Mouse (Mus musculus) neural tube, embryonic 14.5 days (tissue): Measurements from ENCODE around the gene Mrpl41. TPM values are rescaled to one million over a fixed set of nuclear protein-coding genes. Genes with fewer than 3 reads are reported as not detected.
A peak's percentile ranks its signal among the peaks of the same experiment; 100 is the strongest.

Experiments used
- ATAC-seq: fragments of 200-750 bp; cut with Nextera tagmentation; 2 replicates; pipeline ENCODE4 v1.8.0; 2017; ENCODE audit warnings: low read depth, mild to moderate bottlenecking, moderate TSS enrichment, moderate library complexity
- H3K27ac ChIP-seq: fragments of 300-500 bp; sonication (generic); 2 replicates; pipeline ENCODE4 v1.5.1; 2014; ENCODE audit warnings: low read depth, mild to moderate bottlenecking, control low read depth, low read length, moderate library complexity, mixed read lengths
- H3K27me3 ChIP-seq: fragments of 300-500 bp; sonication (generic); 2 replicates; pipeline ENCODE4 v1.6.1; 2014; ENCODE audit warnings: low read length; ENCODE audit not compliant: control insufficient read depth, insufficient read depth
- H3K36me3 ChIP-seq: fragments of 300-500 bp; sonication (generic); 2 replicates; pipeline ENCODE4 v1.6.1; 2014; ENCODE audit warnings: low read length, mixed read lengths; ENCODE audit not compliant: control insufficient read depth, insufficient read depth
- H3K4me1 ChIP-seq: fragments of 300-500 bp; sonication (generic); 2 replicates; pipeline ENCODE4 v1.6.1; 2014; ENCODE audit warnings: low read length; ENCODE audit not compliant: control insufficient read depth, insufficient read depth
- H3K4me2 ChIP-seq: fragments of 300-500 bp; sonication (generic); 2 replicates; pipeline ENCODE4 v1.6.1; 2014; ENCODE audit warnings: mild to moderate bottlenecking, low read depth, low read length, control low read depth
- H3K4me3 ChIP-seq: fragments of 300-500 bp; sonication (generic); 2 replicates; pipeline ENCODE4 v1.5.1; 2014; ENCODE audit warnings: low read depth, low read length, control low read depth, mixed read lengths
- H3K9ac ChIP-seq: fragments of 300-500 bp; sonication (generic); replicated peaks from 2 replicates; pipeline ENCODE4 v1.6.1; 2014; ENCODE audit warnings: low read depth, mild to moderate bottlenecking, control low read depth, low read length, mixed read lengths
- H3K9me3 ChIP-seq: fragments of 300-500 bp; sonication (generic); 2 replicates; pipeline ENCODE4 v1.6.1; 2016; ENCODE audit warnings: low read length; ENCODE audit not compliant: control insufficient read depth
- WGBS: fragments of 180-500 bp; shearing (Covaris S2); extraction: QIAGEN DNeasy Blood & Tissue Kit; methylation state at CpG from one replicate; pipeline ENCODE4 v1.1.7; 2014; 5-methylcytosine and 5-hydroxymethylcytosine counted together
- polyA plus RNA-seq: library from polyadenylated mRNA; unstranded; fragments of >200 nt; fragmentation: Nextera tagmentation; extraction: Ambion mirVana; gene quantifications from 2 replicates; pipeline ENCODE4 v1.2.1, GENCODE M21; 2014

Gene Mrpl41
- 173 and 181 TPM in 2 replicates for polyA plus RNA-seq

DNA sequence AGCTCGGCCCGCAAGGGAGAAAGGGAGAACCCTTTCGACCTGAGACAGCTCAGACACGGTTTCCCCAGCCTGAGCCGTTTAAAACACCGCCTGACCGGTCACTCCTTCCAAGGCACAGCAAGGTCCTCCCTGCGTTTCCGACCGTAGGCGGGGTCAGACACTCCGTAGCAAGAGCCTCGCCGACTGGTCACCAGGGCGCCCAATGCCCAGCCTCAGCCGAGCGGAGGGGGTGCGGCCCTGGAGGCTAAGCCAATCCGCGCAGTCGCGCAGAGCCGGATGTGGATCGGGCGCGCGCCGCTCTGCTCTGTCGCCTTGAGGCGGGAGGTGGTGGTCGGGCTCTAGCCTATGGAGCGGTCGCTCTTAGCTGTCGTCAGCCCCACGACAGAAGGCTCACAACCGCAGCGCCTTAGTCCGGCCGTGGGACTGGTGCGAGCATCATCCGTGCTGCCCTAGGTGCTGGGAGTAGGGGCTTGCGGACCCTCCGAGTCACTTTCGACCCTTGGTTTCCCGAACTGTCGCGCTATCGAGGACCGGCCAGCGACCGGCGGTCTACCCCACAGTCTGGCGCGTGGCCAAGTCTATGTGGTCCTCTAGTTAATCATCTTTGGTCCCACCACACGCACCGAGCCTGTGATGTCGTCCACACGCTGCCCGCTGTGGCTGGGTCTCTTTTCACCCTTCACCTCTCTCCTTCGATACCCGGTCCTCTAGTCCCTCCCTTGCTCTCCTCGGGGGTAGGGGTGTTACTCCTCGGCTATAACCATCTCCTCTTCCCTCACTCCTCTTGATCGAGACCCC lies at the start of gene Mrpl41:
TSS of gene Mrpl41 (minus strand) at position 193 of the 798 bp plus-strand sequence.
- Histone ChIP-seq H3K36me3 (peaks cover 5% of the 10 kb centered on the region; the same call in 1 of the 2 replicates), H3K4me1 (peaks cover 15% of the 10 kb centered on the region), H3K9ac (peak within 1 kb of the TSS; percentile 72), H3K4me2 (peak within 1 kb of the TSS; percentile 96), H3K27me3 (no peaks in the 10 kb centered on the region), H3K9me3 (no peaks in the 10 kb centered on the region), H3K27ac (peak within 1 kb of the TSS; percentile 90), H3K4me3 (peak within 1 kb of the TSS; percentile 59)
- ATAC-seq = peak; percentile 100
- WGBS = under 1% methylated on average over 62 of the region's 64 CpGs

- no peaks in the 10 kb centered on the region for H3K36me3 ChIP-seq
- H3K9me3 ChIP-seq = no peaks in the 10 kb centered on the region
- H3K27me3 ChIP-seq = no peaks in the 10 kb centered on the region
- ATAC-seq = no peak
- H3K4me1 ChIP-seq = no peaks in the 10 kb centered on the region
- H3K27ac ChIP-seq = no peak overlapping the region
- H3K9ac ChIP-seq = no peak overlapping the region
- WGBS = 100% methylated on average over 1 of the region's 1 CpGs
- no peak overlapping the region for H3K4me2 ChIP-seq
- no peak overlapping the region for H3K4me3 ChIP-seq
Observed at GRCm38 (mm10) chr2:25022678-25023077, 47.8 kb upstream of the Mrpl41 start.

GRCm38 (mm10) chr2:25008250-25008649 lies 33.4 kb upstream of the Mrpl41 start:
- Histone ChIP-seq H3K4me3 (no peak overlapping the region), H3K27me3 (no peaks in the 10 kb centered on the region), H3K27ac (no peak overlapping the region), H3K9me3 (no peaks in the 10 kb centered on the region), H3K4me2 (no peak overlapping the region), H3K9ac (no peak overlapping the region), H3K4me1 (no peaks in the 10 kb centered on the region), H3K36me3 (no peaks in the 10 kb centered on the region)
- no peak for ATAC-seq

DNA sequence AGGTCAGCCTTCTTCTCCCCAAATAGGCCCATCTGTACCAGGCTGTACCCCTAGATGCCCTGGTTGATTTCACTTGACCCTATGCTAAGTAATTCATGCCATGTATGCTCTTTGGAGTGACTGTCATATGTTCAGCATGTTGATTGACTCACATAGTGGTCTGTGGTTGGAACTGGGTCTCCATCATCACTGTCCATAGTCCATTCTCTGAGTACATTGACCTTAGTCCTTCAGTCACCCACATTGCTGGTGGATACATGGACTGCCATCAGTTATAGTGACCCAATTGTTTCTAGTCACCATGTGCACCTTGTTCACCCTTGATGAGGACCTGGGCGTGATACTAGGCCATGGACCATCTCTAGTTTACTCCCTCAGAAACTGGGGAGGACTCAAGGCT lies 31.9 kb upstream of the Mrpl41 start:
- Histone ChIP-seq H3K9me3 (no peaks in the 10 kb centered on the region), H3K4me3 (no peak overlapping the region), H3K36me3 (no peaks in the 10 kb centered on the region), H3K9ac (no peak overlapping the region), H3K27ac (no peak overlapping the region), H3K4me2 (no peak overlapping the region), H3K4me1 (no peaks in the 10 kb centered on the region), H3K27me3 (no peaks in the 10 kb centered on the region)
- 93% methylated on average over 1 of the region's 1 CpGs for WGBS
- no peak for ATAC-seq

DNA sequence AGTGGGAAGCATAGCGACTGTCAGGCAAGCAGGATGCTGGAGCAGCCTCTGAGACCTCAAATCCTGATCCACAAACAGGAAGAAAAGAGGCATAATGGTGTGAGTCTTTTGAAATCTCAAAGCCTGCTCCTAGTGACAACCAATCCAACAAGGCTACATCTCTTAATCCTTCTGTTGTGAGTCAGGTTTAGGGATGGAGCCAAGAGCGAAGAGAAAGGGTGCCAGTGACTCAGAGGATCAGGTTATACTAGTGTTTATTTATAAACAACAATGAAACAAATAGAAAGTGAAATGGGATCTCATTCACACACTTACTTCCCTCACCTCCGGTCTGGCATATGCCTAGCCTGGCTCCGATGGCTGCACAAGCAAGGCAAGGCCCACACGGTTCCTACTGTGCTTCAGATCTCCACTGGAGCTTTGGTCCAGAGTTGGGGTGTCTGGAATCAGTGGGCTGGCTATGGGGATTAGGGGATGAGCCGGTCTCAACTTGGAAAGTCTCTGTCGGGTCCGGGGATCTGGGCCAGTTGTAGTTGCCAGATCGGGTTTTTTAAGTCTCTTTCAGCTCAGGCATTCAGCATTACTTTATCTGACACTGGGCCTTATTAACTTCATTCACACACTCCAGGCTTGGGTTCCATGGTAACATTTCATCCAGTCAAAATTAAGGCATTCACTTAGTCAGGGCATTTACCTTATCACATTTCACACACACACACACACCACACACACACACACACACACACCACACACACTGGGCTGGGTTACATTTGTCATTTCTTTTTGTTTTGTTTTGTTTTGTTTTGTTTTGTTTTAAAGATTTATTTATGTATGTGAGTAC lies 29.3 kb upstream of the Mrpl41 start:
- H3K27ac ChIP-seq = no peak overlapping the region
- H3K4me1 ChIP-seq = no peaks in the 10 kb centered on the region
- no peak overlapping the region for H3K4me3 ChIP-seq
- no peaks in the 10 kb centered on the region for H3K27me3 ChIP-seq
- H3K4me2 ChIP-seq = no peak overlapping the region
- no peaks in the 10 kb centered on the region for H3K36me3 ChIP-seq
- ATAC-seq = no peak
- H3K9ac ChIP-seq = no peak overlapping the region
- 75% methylated on average over 9 of the region's 9 CpGs for WGBS
- H3K9me3 ChIP-seq = no peaks in the 10 kb centered on the region

GRCm38 (mm10) chr2:25000544-25001235 lies 25.8 kb upstream of the Mrpl41 start:
- no peaks in the 10 kb centered on the region for H3K9me3 ChIP-seq
- H3K9ac ChIP-seq = no peak overlapping the region
- no peaks in the 10 kb centered on the region for H3K27me3 ChIP-seq
- WGBS = 76% methylated on average over 3 of the region's 3 CpGs
- no peaks in the 10 kb centered on the region for H3K36me3 ChIP-seq
- no peak overlapping the region for H3K27ac ChIP-seq
- ATAC-seq = no peak
- H3K4me3 ChIP-seq = no peak overlapping the region
- H3K4me1 ChIP-seq = no peaks in the 10 kb centered on the region
- H3K4me2 ChIP-seq = no peak overlapping the region

DNA sequence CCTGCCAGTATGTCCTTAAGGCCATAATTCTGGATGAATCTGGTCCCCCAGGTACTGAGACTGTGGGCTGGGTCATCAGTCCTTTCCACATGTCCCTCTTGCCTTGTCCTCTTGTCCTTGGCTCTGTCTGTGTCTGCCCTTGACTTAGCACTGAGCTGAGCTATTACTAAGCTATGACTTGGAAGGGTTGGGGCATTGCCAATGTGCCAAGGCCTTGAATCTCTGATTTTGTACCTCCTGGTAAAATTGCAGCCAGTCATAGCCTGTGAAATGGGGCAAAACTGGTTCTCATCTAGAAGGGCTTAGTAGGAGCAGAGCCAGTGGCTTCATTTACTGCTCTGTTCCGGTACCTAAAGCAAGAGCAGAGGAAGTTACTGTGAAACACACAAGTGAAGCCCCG lies 21.6 kb upstream of the Mrpl41 start:
- 90% methylated on average over 2 of the region's 2 CpGs for WGBS
- no peak for ATAC-seq

DNA sequence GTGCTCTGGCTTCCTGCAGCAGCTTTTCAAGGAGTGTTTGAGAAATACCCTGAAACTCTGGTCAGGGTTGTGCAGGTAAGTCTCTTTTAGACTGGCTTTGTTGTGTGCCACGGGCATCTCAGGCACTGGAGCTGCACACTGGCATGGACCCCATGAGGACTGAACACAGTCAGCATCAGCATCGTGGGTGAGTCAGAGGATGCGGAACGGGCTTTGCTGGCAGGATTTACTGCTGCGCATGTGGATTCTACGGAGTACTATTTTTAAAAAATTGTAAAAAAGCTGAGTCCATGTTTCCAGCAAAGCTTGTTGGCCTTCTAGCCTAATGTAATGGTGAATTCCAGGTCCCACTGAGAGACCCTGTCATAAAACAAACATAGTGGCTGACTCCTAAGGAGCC lies 20.4 kb upstream of the Mrpl41 start:
- no peaks in the 10 kb centered on the region for H3K4me1 ChIP-seq
- WGBS = 94% methylated on average over 6 of the region's 6 CpGs
- H3K4me3 ChIP-seq = no peak overlapping the region
- no peak overlapping the region for H3K27ac ChIP-seq
- no peaks in the 10 kb centered on the region for H3K27me3 ChIP-seq
- H3K9me3 ChIP-seq = no peaks in the 10 kb centered on the region
- H3K4me2 ChIP-seq = no peak overlapping the region
- H3K36me3 ChIP-seq = no peaks in the 10 kb centered on the region
- ATAC-seq = no peak
- no peak overlapping the region for H3K9ac ChIP-seq

More for the DNA sequence above, 21.6 kb upstream of the Mrpl41 start:
- Histone ChIP-seq H3K4me1 (no peaks in the 10 kb centered on the region), H3K4me2 (no peak overlapping the region), H3K27me3 (no peaks in the 10 kb centered on the region), H3K9me3 (no peaks in the 10 kb centered on the region), H3K4me3 (no peak overlapping the region), H3K27ac (no peak overlapping the region), H3K36me3 (no peaks in the 10 kb centered on the region), H3K9ac (no peak overlapping the region)
